Mouse (Mus musculus) embryonic facial prominence, embryonic 11.5 days (tissue): ENCODE measurements around the gene Txndc2. TPM values are rescaled to one million over a fixed set of nuclear protein-coding genes. Genes with fewer than 3 reads are reported as not detected.

Experiments
- ATAC-seq: fragments of 200-750 bp; cut with Nextera tagmentation; replicated peaks from 2 replicates; pipeline ENCODE4 v1.8.0; 2017; ENCODE audit warnings: low read depth; ENCODE audit not compliant: insufficient number of reproducible peaks, low FRiP score, low TSS enrichment
- DNase-seq: peaks from one replicate; pipeline ENCODE4 v3.0.0-alpha.2; 2015; ENCODE audit warnings: low spot score
- H3K27ac ChIP-seq: fragments of 300-500 bp; sonication (generic); replicated peaks from 2 replicates; pipeline ENCODE4 v1.5.1; 2014; ENCODE audit warnings: mild to moderate bottlenecking, low read depth, low read length, control low read depth
- H3K27me3 ChIP-seq: fragments of 300-500 bp; sonication (generic); 2 replicates; pipeline ENCODE4 v1.6.1; 2014; ENCODE audit warnings: mild to moderate bottlenecking, low read length, moderate library complexity, mixed read lengths; ENCODE audit not compliant: control insufficient read depth, insufficient read depth
- H3K36me3 ChIP-seq: fragments of 300-500 bp; sonication (generic); replicated peaks from 2 replicates; pipeline ENCODE4 v1.6.1; 2014; ENCODE audit warnings: low read depth, mild to moderate bottlenecking, low read length, moderate library complexity, mixed read lengths; ENCODE audit not compliant: control insufficient read depth, insufficient read depth
- H3K4me1 ChIP-seq: fragments of 300-500 bp; sonication (generic); 2 replicates; pipeline ENCODE4 v1.6.1; 2014; ENCODE audit warnings: low read length, mixed read lengths; ENCODE audit not compliant: control insufficient read depth, insufficient read depth
- H3K4me2 ChIP-seq: fragments of 300-500 bp; sonication (generic); 2 replicates; pipeline ENCODE4 v1.6.1; 2014; ENCODE audit warnings: low read depth, mild to moderate bottlenecking, control low read depth, low read length, moderate library complexity
- H3K4me3 ChIP-seq: fragments of 300-500 bp; sonication (generic); 2 replicates; pipeline ENCODE4 v1.5.1; 2014; ENCODE audit warnings: low read depth, low read length, control low read depth
- H3K9ac ChIP-seq: fragments of 300-500 bp; sonication (generic); replicated peaks from 2 replicates; pipeline ENCODE4 v1.6.1; 2014; ENCODE audit warnings: mild to moderate bottlenecking, control low read depth, low read length
- H3K9me3 ChIP-seq: fragments of 300-500 bp; sonication (generic); replicated peaks from 2 replicates; pipeline ENCODE4 v1.6.1; 2016; ENCODE audit warnings: mild to moderate bottlenecking, low read length, inconsistent platforms, mixed read lengths; ENCODE audit not compliant: control insufficient read depth
- WGBS: fragments of 180-500 bp; shearing (Covaris S2); extraction: QIAGEN DNeasy Blood & Tissue Kit; methylation state at CpG from one replicate; pipeline ENCODE4 v1.1.7; 2014; 5-methylcytosine and 5-hydroxymethylcytosine counted together
- polyA plus RNA-seq: library from polyadenylated mRNA; unstranded; fragments of >200 nt; fragmentation: Nextera tagmentation; extraction: Ambion mirVana; gene quantifications from 2 replicates; pipeline ENCODE4 v1.2.1, GENCODE M21; 2014

The Txndc2 gene
- polyA plus RNA-seq, 1 experiment from 2014 or later: 0.38 TPM

- H3K36me3 ChIP-seq: no peaks in the 10 kb centered on the region
- 2% methylated on average over 9 of the region's 9 CpGs for WGBS
- peak; percentile 41 for DNase-seq
- no peak for ATAC-seq
- H3K27me3 ChIP-seq: no peaks in the 10 kb centered on the region
- peak overlapping the region; percentile 97 for H3K9ac ChIP-seq
- H3K4me3 ChIP-seq: peak overlapping the region; percentile 94
- H3K4me2 ChIP-seq: peak overlapping the region; percentile 67
- no peaks in the 10 kb centered on the region for H3K4me1 ChIP-seq
- no peaks in the 10 kb centered on the region for H3K9me3 ChIP-seq
- H3K27ac ChIP-seq: peak overlapping the region; percentile 99
Observed at GRCm38 (mm10) chr17:65614431-65614830, 27.5 kb downstream of the Txndc2 start.

GRCm38 (mm10) chr17:65613463-65614412, 28.2 kb downstream of the Txndc2 start, which contains the start of gene Vapa:
Gene Vapa (minus strand): TSS chr17:65613555.
- Histone ChIP-seq H3K4me1 (peaks cover 1% of the 10 kb centered on the region; the same call in 1 of the 2 replicates), H3K9ac (peak within 1 kb of the TSS; percentile 97), H3K4me3 (peak within 1 kb of the TSS; percentile 94), H3K4me2 (peak within 1 kb of the TSS; percentile 67), H3K9me3 (no peaks in the 10 kb centered on the region), H3K27ac (peak within 1 kb of the TSS; percentile 99), H3K27me3 (no peaks in the 10 kb centered on the region), H3K36me3 (0 out of 2 replicates have a peak, but pooled peaks cover 2% of the 10 kb centered on the region)
- DNase-seq (peak; percentile 99), ATAC-seq (peak; percentile 94)
- WGBS: under 1% methylated on average over 79 of the region's 85 CpGs

GRCm38 (mm10) chr17:65613142-65613462, 28.9 kb downstream of the Txndc2 start:
- Histone ChIP-seq H3K4me1 (peaks cover 3% of the 10 kb centered on the region; the same call in 1 of the 2 replicates), H3K9ac (peak overlapping the region; percentile 97), H3K27me3 (no peaks in the 10 kb centered on the region), H3K4me2 (peak overlapping the region; percentile 59), H3K27ac (peak overlapping the region; percentile 99), H3K4me3 (peak overlapping the region; percentile 94), H3K9me3 (no peaks in the 10 kb centered on the region), H3K36me3 (0 out of 2 replicates have a peak, but pooled peaks cover 2% of the 10 kb centered on the region)
- DNase-seq (no peak), ATAC-seq (peak; percentile 64; the same call in 1 of the 2 replicates)
- 0% methylated on average over 15 of the region's 42 CpGs for WGBS

GRCm38 (mm10) chr17:65612391-65613141, 29.4 kb downstream of the Txndc2 start:
- peak overlapping the region; percentile 94 for H3K4me3 ChIP-seq

GRCm38 (mm10) chr17:65611721-65612120, 30.2 kb downstream of the Txndc2 start:
- Histone ChIP-seq H3K9me3 (no peaks in the 10 kb centered on the region), H3K4me2 (peak overlapping the region; percentile 41), H3K27ac (no peak overlapping the region), H3K9ac (no peak overlapping the region), H3K4me3 (peak overlapping the region; percentile 94), H3K36me3 (0 out of 2 replicates have a peak, but pooled peaks cover 2% of the 10 kb centered on the region), H3K4me1 (peaks cover 3% of the 10 kb centered on the region; the same call in 1 of the 2 replicates), H3K27me3 (no peaks in the 10 kb centered on the region)
- 14% methylated on average over 4 of the region's 4 CpGs for WGBS
- DNase-seq (peak; percentile 7), ATAC-seq (no peak)

More at GRCm38 (mm10) chr17:65612391-65613141, 29.4 kb downstream of the Txndc2 start:
- peaks cover 3% of the 10 kb centered on the region; the same call in 1 of the 2 replicates for H3K4me1 ChIP-seq
- H3K36me3 ChIP-seq: 0 out of 2 replicates have a peak, but pooled peaks cover 2% of the 10 kb centered on the region
- H3K9ac ChIP-seq: peak overlapping the region; percentile 97
- peak overlapping the region; percentile 99 for H3K27ac ChIP-seq
- ATAC-seq: peak; percentile 7; the same call in 1 of the 2 replicates
- H3K9me3 ChIP-seq: no peaks in the 10 kb centered on the region
- DNase-seq: peak; percentile 56
- H3K27me3 ChIP-seq: no peaks in the 10 kb centered on the region
- WGBS: under 1% methylated on average over 64 of the region's 91 CpGs
- peak overlapping the region; percentile 59 for H3K4me2 ChIP-seq

- ATAC-seq (no peak), DNase-seq (no peak)
- peaks cover 3% of the 10 kb centered on the region; the same call in 1 of the 2 replicates for H3K4me1 ChIP-seq
- WGBS: 84% methylated on average over 5 of the region's 5 CpGs
- 0 out of 2 replicates have a peak, but pooled peaks cover 2% of the 10 kb centered on the region for H3K36me3 ChIP-seq
- no peaks in the 10 kb centered on the region for H3K27me3 ChIP-seq
- H3K4me2 ChIP-seq: no peak overlapping the region
- no peak overlapping the region for H3K27ac ChIP-seq
- no peaks in the 10 kb centered on the region for H3K9me3 ChIP-seq
- no peak overlapping the region for H3K9ac ChIP-seq
- H3K4me3 ChIP-seq: no peak overlapping the region
Observed at GRCm38 (mm10) chr17:65608743-65609142, 33.2 kb downstream of the Txndc2 start.

GRCm38 (mm10) chr17:65608312-65608687, 33.7 kb downstream of the Txndc2 start:
- Histone ChIP-seq H3K4me3 (no peak overlapping the region), H3K4me2 (no peak overlapping the region), H3K9ac (no peak overlapping the region), H3K4me1 (peaks cover 3% of the 10 kb centered on the region; the same call in 1 of the 2 replicates), H3K9me3 (no peaks in the 10 kb centered on the region), H3K27ac (no peak overlapping the region), H3K27me3 (no peaks in the 10 kb centered on the region), H3K36me3 (0 out of 2 replicates have a peak, but pooled peaks cover 2% of the 10 kb centered on the region)
- WGBS: 87% methylated on average over 2 of the region's 2 CpGs
- DNase-seq (no peak), ATAC-seq (no peak)
